Mouse (Mus musculus) lung, postnatal 36 days (tissue): ENCODE results near the gene Tom1l2.

Experiments used
- DNase-seq: peaks from one replicate; pipeline ENCODE4 v3.0.0; 2022; ENCODE audit warnings: mixed read lengths

Tom1l2 gene

DNA sequence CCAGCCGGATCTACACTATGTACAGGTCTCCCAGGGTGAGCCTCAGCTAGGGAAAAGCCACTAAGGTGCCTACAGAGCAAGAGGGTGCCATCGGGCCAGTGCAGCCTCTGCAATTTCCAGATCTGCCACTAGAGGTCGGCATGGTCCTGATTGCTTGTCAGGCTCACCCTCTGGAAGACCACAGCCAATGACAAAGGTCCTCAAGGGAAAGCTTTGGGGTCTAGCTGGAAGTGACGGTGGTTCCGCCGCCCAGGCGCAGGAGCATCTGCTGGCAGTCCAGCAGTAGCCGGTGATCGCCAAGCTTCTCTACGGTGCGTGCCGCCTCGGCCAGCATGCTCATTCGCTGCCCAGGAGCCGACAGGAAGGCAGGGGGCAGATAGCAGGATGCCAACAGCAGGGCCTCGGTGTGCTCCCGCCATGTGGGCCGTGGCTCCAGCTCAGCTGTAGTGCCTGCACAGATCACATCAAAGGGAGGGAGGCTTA lies 153.0 kb downstream of the Tom1l2 start:
- DNase-seq: peak; percentile 96

DNA sequence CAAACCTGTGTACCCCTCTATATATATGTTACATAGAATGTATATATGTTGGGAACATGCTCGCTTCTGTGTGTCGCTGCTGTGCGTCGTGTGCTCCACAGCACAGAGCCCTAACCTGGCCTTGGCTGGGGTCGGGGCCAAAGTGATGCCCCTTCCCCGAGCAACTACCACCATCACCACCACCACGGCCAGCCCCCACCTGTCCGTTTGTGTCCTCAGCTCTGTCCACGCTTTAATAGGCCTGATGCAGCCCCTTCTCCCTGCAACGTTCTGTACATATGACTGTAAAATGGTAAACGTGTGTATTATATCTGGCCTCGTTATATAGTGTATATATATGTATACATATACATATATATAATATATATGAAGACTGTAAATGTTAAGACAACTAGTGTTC lies 154.1 kb downstream of the Tom1l2 start:
- no peak for DNase-seq

DNA sequence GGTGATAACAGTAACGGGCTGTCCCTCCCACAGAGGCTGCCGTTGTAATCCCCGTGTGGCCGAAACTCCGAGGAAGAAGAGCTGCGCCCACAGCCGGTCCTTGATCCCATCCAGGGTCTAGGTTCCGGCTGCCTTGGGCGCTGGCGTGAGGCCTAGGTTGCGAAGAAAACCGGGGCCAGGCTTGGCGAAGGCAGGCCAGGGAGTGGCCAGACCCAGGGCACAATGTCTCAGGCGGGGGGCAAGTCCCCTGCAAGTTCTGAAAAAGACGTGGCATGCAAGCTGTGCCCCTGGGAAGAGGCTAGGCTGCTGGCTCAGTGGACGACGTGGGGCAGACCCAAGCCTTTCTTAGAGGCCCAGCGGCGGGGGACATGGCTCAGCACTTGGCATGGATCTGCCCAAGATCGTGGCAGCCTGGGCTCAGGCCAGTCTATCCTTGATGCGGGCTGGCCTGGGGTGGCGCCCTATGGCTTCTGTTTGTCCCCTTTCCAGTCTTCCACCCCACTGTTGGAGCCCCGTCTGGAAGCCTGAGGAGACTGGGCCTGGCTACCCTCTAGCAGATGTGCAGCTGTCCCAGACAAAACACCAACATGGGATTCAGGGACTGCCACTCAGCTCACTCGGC lies 154.6 kb downstream of the Tom1l2 start:
- DNase-seq: no peak

DNA sequence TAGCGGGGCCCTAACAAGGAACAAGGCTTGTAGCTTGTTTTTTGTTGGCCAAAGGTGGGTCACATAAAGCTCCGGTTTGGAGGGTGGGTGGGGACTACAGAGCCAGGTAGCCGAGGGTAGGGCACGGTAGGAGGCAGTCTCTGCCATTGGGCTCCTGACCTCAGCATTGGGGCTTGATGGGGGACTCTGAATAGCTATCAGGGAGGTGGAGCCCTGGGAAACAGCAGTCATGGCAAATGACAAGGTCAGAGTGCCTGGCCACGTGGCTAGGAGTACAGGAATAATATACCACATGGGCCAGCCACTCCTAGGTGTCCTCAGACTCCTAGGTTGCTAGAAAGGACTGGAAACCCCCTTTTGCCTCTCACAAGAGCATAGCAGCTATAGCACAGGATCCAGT lies 156.4 kb downstream of the Tom1l2 start:
- no peak for DNase-seq

DNA sequence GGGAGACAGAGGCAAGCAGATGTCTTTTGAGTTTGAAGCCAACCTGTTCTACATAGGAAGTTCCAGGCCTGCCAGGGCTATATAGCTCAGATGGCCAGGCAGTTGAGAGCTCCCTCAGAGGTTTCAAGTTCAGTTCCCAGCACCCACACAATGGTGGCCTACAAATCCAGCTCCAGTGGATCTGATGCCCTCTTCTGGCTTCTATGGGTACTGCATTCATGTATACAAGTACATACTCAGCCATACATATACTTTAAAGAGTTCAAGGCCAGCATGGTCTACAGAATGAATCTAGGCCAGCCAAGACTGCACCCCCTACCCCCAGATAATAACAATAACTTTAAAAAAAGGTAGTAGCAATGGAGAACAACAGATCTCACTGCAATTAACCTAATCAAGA lies 157.6 kb downstream of the Tom1l2 start:
- DNase-seq: peak; percentile 73

DNA sequence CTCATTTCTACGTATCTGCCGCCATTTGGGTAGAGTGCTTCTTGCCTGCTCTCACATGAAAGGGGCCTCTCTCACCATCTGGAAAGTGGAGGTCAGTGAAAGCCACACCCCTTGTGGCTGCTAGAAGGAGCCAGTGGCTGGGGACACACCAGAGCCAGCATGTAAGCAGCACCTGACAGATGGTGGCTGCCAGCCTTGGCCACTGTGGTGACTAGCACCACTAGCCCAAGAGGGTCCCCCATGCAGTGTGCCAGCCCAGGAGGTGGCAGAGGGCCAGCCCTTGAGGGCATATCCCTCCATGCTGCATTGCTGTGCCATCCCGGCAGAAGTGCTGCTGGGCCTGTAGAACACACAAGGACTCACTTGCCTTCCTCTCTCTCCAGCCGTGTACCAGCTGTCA lies 159.1 kb downstream of the Tom1l2 start:
- no peak for DNase-seq

DNA sequence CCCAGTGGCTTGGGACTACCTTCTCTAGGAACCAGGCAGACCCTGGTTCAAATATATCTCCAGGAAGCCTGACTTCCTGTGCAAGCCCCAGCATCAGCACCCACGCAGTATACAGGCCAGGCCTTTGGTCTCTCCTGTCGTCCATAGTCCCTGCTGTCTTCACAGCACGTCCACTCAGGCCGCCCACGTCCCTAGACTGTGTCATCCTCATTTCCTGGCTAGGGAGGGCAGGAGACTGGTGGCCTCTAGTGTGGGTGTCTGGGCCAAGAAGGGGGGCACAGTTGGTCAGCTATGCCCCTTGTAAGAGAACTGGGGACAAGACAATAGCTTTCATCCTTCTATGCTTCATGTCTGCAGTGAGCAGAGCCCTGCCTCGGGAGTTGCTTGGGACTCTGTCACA lies 160.2 kb downstream of the Tom1l2 start:
- no peak for DNase-seq

DNA sequence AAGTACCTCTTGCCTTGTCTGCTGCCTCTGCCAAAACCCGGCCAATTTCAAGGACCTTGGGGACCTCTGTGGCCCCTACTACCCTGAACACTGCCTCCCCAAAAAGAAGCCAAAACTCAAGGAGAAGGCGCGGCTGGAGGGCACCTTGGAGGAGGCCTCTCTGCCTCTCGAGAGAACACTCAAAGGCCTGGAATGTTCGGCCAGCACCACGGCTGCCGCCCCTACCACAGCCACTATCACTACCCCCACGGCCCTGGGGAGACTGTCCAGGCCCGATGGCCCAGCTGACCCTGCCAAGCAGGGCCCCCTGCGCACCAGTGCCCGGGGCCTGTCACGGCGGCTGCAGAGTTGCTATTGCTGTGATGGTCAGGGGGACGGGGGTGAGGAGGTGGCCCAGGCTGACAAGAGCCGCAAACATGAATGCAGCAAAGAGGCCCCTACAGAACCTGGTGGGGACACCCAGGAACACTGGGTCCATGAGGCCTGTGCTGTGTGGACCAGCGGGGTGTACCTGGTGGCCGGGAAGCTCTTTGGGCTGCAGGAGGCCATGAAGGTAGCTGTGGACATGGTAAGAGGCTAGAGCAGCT lies 162.6 kb downstream of the Tom1l2 start:
- DNase-seq: peak; percentile 60

DNA sequence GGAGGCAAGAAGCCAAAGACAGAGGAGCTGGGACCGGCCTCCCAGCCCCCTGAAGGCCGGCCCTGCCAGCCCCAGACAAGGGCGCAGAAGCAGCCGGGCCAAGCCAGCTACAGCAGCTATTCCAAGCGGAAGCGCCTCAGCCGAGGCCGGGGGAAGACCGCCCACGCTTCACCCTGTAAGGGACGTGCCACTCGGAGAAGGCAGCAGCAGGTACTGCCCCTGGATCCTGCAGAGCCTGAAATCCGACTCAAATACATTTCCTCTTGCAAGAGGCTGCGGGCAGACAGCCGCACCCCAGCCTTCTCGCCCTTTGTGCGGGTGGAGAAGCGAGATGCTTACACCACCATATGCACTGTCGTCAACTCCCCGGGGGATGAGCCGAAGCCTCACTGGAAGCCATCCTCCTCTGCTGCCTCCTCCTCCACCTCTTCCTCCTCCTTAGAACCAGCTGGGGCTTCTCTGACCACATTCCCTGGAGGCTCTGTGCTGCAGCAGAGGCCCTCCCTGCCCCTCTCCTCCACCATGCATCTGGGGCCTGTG lies 163.1 kb downstream of the Tom1l2 start:
- DNase-seq: no peak

DNA sequence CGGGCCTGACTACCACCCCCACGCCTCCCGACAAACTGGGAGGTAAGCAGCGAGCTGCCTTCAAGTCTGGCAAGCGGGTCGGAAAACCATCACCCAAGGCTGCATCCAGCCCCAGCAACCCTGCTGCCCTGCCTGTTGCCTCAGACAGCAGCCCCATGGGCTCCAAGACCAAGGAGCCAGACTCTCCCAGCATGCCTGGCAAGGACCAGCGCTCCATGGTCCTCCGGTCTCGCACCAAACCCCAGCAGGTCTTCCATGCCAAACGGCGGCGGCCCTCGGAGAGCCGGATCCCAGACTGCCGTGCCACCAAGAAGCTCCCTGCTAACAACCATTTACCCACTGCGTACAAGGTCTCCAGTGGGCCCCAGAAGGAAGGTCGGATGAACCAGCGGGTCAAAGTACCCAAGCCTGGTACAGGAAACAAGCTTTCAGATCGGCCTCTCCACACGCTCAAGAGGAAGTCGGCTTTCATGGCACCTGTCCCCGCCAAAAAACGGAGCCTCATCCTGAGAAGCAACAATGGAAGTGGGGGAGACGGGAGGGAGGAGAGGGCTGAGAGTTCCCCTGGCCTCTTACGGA lies 164.3 kb downstream of the Tom1l2 start:
- DNase-seq: no peak

DNA sequence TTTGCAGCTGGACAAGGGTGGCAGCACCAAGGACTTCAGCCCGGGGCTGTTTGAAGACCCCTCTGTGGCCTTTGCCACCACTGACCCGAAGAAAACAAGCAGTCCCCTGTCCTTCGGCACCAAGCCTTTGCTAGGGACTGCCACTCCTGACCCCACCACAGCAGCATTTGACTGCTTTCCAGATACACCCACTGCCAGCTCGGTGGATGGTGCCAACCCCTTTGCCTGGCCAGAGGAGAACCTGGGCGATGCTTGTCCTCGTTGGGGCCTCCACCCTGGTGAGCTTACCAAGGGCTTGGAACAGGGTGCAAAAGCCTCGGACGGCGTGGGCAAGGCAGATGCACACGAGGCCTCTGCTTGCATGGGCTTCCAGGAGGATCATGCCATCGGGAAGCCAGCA lies 165.6 kb downstream of the Tom1l2 start:
- DNase-seq: no peak

DNA sequence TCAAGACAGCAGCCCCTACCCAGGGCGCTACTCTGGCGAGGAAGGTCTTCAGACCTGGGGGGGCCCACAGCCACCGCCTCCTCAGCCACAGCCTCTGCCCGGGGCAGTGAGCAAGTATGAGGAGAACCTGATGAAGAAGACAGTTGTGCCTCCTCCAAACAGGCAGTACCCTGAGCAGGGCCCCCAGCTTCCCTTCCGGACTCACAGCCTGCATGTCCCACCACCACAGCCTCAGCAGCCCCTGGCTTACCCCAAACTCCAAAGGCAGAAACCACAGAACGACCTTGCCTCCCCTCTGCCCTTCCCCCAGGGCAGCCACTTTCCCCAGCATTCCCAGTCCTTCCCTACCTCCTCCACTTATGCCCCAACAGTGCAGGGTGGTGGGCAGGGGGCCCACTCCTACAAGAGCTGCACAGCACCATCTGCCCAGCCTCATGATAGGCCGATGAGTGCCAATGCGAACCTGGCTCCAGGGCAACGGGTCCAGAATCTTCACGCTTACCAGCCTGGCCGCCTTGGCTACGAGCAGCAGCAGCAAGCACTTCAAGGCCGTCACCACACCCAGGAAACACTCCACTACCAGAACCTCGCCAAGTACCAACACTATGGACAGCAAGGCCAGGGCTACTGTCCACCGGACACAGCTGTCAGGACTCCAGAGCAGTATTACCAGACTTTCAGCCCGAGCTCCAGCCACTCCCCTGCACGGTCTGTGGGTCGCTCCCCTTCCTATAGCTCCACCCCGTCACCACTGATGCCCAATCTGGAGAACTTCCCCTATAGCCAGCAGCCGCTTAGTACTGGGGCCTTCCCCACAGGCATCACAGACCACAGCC lies 167.1 kb downstream of the Tom1l2 start:
- DNase-seq: peak; percentile 71

DNA sequence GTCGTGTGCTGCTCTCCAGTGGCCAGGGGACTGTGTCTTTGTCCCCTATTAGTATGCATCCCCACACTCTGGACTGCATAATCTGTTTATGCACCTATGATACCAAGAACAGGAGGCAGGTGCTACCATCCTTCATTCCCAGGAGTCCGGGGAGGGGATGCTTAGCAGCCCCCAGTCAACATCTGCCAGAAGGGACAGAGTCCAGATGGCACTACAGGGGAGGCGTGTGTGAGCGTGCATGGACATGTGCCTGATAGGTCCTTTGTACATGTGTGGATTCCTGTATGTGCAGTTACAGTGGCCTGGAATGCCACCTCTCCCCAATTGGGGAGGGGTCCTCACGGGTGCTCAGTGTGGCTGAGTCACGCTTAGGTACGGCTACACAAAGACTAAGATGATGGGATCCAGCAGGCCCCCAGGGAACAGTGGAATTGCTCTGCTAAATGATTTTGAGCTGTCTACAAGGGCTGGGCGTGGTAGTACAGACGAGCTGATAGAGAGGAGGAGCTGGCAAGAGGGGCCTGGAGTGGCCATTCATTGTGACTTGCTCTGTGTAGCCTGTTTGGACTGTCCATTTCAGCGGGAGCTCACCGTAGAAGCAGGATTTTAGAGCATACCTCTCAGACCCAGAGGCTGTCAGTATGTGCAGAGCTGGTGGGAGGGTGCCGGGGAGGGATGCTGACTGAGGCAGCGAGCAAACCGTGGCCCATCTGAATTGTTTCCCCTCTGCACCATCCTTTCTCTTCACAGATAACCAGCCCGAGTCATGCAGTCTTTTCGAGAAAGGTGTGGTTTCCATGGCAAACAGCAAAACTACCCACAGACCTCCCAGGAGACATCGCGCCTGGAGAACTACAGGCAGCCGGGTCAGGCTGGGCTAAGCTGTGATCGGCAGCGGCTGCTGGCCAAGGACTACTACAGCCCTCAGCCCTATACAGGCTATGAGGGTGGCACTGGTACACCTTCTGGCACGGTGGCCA lies 168.1 kb downstream of the Tom1l2 start:
- no peak for DNase-seq

DNA sequence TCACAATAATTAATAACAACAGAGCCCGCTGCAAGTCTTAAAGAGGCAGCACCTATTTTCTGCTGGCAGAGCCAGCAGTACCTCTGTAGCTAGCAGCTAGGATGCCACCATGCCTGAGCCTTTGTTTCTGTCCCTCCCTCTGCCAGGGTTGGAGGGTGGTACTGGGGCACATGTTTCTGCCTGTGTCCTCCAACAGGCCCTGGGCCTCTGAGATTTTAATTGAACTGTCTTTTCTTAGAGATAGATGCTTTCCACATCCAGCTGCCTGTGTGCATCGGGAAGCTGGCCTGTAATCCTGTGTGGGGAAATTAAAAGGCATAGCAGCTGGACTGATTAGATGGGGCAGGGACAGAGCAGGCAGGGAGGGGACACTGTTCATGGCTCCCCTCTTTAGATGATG lies 170.0 kb downstream of the Tom1l2 start:
- DNase-seq: no peak

DNA sequence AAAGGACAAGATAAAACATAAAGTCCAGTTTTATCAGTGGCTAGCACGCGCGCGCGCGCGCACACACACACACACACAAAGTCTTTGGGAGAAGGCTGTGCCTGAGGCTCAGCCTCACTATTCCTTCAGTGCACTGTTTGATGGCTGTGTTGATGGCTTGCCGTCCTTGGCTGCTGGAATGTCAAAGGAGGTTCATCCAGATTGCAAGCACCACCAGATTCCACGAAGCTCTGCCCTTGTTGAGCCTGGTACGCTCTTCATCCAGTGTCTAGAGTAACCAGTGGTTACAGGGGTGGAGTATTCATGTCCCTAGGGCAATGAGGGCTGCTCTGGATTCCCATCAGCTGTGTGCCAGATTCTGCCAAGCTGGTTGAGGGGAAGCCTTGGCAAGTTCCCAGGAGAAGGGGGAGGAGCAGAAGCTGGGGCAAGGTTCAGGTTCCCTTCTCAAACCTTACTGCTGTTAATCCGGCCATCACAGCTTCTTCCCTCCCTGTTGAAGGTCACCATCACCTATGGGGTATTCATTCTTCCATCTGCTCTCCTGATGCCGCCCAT lies 170.5 kb downstream of the Tom1l2 start:
- DNase-seq: peak; percentile 51

DNA sequence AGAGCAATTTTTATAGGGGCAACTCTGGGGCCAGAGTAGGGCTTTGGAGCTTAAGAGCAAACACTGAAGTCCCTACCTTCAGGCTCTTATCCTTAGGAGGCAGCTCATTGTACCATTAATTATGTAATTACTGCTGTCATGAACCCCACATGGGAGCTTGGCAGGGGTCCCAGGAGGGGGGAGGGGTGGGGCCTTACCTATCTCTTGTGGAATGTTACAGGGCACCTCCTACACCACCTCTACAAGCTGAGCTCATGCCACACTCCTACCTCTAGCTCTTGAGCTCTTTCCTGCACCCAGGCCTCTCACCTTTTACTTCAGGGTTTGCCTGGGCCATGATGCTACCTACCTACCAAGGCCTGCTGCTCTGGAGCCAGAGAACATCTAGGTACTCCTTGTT lies 174.2 kb downstream of the Tom1l2 start:
- peak; percentile 90 for DNase-seq

DNA sequence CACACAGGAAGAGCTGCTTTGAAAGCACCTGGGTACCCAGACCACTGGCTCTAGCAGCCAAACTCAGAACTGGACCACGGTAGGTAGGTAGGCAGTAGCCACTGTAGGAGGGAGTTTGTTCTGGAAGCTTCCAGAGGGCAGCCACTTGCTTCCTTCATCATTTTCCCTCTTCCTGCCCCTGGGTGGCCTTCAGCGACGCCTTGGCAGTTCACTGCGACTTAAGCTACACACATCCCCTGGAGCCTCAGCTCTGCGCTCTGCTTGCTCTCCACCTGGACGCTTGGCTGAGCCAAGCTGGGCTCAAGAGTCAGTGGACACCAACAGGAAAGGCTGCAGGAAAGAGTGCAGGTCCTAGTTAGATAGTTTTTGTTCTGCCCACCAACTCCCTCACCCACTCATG lies 174.7 kb downstream of the Tom1l2 start:
- no peak for DNase-seq

DNA sequence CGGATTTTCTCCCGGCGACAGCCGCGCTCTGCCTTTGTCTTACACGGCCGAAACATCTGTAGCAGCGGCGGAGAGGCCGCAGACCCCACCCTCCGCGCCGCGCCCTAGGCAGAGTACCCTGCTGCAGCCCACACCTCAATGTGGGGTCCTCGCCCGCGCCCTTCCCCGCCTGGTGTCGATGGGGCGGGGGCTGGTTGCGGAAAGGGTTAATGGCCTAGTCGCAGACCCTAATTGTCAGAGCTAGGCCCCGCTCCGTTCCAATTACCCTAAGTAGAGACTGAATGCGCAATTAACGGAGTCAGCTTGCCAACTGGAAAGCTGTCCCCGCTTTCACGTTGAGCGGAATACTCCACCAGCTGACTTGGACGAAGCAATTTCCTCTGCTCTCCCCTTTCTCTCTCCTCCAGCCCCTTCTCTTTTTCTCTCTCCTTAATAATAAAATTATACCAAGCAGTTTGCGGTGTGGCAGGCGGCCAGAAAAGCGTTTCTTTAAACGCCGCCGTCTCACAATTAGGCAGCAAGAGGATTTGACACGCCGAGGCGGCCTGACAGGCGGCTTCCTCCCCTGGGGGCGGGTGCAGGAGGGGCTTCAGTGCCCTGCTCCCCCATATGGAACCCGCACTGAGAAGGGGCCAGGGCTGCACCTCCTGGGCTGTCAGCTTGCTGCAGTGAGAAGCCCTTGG lies 175.6 kb downstream of the Tom1l2 start:
- DNase-seq: peak; percentile 42
